Mouse (Mus musculus) gastrocnemius, postnatal 10 days (tissue): ENCODE data around the gene Bcl2a1d. TPM values are rescaled to one million over a fixed set of nuclear protein-coding genes. Genes with fewer than 3 reads are reported as not detected.
"Not testable (repeated sequence)": the region's sequence is repeated elsewhere in the genome, so short reads cannot be mapped to it uniquely, and the experiment has no call there.

Experiments used
- DNase-seq: peaks from one replicate; pipeline ENCODE4 v3.0.0; 2021; ENCODE audit warnings: mixed read lengths
- long read RNA-seq, 2 experiments: library from polyadenylated mRNA; stranded (forward); transcript quantifications; one replicate each; pipeline ENCODE4 v2.0.0; 2021
- total RNA-seq, 2 experiments: library from RNA; stranded (reverse); gene quantifications; 2 replicates each; pipeline ENCODE4 v1.2.3; 2021

Gene Bcl2a1d
- total RNA-seq: under 1 TPM in 1 of 2 experiments, not detected in 1; 0.35 TPM
- long read RNA-seq, experiment 1: 0 reads
- long read RNA-seq, experiment 2: 0 reads

DNA sequence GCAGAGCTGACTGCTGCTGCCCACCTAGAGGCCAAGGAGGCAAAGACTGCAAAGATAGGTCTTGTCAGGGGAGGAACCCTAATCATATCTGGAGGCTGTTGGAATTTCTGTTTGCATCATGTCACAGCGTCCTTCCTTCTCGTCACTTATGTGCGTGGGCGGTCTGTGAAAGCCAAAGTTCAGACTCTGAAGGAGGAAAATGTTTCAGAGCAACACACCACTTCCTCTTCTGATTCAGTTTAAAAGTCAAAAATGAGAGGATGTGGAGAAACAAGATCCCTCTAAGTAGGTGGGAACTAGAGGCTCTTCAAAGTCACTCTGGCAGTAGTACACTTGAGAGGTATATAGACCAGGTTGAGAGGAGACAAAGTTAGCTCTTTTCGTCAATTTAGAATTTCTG is at the start of gene Bcl2a1d:
Gene Bcl2a1d (minus strand): TSS at position 187 of the 400 bp plus-strand sequence.
- not testable (repeated sequence) for DNase-seq

DNA sequence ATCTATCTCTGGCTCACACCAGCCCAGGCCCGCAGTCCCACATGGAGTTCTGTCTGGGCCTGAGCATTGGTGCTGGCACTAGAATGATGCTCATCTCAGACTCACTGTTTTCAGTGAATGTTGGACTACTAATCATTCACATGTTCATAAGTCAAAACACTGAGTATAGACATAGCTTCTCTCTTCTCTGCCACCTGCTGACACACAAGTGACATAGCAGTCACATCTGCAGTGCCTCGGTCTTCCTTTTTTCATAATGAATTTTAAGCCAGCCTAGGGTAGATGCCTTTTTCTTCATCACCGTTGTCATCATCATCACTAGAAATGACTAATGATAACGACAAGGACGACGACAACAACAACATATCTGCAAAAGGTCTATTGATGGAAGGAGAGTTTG is 38.5 kb upstream of the Bcl2a1d start:
- DNase-seq: not testable (repeated sequence)

DNA sequence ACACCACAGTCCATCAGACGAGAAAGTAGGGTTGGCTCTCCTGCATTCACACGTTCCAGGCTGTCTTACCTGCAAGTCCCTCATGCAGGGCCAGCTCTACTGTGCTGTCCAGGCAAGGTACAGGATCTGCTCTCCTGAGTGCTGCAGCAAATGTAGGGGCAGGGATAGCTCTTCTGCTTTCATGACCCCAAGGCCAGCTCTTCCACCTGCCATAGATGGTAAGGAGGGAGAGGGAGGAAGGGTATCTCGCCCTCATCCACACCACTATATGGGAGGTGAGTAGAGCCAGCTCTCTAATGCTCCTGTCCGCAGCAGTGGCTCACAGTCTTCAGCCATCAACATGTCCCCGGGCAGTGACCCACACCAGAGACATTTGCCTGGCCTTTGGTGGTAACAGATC is 37.8 kb upstream of the Bcl2a1d start:
- DNase-seq: not testable (repeated sequence)

DNA sequence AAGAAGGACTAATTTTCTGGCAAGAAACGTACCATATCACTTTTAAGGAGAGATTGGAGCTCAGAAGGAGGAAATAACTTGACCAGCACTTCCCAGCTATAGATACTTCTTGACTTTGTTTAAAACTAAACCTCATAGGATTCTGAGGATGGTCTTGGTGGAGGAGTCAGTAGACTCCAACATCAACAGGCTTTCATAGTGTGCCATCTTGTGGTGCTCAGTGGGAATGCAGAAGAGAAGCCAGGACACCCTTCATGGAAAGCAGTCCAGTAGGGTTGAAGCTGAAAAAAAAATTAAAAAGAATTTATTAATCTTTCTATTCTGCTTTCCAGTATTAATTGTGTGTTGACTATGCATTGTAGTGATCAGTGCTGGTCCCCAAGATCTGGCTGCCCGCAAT is 15.0 kb upstream of the Bcl2a1d start:
- DNase-seq: peak; percentile 8

DNA sequence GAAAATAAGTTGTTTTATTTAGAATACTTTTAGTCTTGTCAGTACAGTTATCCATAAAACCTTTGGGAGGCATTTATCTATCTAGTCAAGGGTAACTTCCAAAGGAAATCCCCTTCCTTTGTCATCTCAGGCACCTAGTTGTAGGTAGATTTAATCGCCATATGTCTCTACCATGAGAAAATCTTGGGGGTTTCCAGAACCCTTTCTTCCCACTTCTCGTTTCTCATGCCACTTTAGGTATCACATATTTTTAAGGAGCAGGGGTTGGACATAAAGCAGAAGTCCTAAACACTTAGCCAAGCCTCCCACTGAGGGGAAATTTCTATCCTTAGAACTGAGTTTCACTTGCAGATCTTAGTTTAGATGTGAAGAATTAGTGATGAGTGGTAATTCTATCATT is 14.3 kb upstream of the Bcl2a1d start:
- not testable (repeated sequence) for DNase-seq

DNA sequence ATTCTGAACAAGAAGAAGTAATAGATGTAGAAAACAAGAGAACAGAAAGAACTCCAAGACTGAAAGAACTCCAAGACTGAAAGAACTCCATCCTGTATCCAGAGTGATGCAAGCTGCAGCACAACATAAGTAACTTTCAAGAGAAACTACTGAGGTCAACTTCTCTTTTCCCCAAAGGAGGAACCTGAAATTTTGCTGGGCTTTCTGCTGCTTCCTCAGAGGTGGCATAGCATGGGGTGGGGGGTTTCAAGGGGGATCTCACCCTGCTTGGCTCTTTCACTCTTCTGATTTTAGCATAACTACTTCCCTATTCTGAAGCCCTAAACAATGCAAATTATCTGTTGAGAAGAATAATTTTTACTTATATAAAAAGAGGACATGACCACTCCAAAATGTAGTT is 3.6 kb upstream of the Bcl2a1d start:
- not testable (repeated sequence) for DNase-seq

DNA sequence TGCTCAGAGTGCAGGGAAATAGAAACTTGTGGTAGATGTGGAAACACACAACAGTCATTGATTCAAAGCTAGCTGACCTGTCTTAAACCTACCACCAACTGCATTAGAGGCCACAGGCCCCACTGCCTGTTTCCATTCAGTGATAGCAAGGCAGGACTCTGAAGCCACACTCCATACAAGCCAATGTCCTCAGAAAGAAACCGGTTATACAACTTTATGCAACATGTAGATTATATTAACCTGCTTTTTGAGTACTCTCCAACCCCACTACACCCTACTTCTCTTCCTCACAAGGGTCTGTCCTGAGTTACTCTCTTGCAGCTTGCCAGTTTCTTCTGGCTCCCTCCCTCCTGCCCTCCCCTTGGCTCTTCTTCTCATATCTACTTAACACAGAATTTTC is 1.5 kb upstream of the Bcl2a1d start:
- not testable (repeated sequence) for DNase-seq

DNA sequence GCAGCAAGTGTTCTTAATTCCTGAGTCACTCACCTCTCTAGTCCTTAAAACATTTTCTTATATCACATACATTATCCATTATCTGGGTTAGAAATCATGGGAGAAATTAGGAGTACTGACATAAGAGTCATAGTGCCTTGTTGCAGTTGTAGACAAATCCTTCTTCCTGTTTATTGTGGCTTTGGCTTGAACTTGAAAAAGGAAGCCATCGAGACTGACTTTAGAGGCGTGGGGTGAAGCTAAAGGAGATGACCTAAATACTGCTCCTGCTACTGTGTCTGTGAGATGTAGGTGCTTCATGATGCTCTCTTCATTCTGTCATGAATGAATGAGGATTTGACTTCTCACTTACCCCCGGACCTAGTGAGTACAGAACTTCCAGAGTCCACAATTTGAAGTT is 620 bp upstream of the Bcl2a1d start:
- DNase-seq: not testable (repeated sequence)

DNA sequence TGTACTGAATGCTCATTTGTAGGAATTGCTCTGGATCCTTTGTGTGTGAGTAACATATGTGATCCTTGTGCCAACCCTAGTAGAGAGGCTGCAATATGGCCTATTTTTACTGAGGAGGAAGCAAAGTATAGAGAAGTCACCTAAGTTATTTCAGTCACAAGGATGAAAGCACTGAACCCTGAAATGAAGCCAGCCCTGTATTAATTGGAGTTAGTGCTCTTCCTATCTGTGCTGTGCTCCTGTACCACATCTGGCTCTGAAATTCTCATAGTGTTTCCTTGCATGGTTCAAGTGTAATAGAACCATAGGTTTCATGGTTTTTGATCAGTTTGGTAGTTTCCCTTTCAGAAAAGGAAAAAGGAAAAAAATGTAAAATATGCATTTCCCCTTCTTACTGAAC is 3.4 kb downstream of the Bcl2a1d start:
- DNase-seq: not testable (repeated sequence)

DNA sequence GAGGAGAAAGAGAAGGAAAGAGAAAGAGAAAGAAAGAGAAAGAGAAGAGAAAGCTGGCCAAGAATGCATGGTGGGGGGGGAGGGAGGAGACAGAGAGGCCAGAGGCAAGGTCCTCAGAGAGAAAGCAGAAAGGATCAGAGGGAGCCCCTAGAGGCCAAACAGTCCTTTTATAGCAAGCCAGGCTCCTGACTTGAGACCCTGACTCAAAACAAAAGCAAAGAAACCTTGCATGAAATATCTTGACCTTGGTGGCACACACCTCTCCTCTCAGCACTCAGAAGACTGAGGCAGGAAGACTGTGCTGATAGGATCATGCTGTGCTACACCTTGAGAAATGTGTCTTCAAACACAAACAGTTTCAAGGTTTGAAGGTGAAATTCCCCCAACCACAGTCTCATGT is 10.1 kb downstream of the Bcl2a1d start:
- DNase-seq: not testable (repeated sequence)

DNA sequence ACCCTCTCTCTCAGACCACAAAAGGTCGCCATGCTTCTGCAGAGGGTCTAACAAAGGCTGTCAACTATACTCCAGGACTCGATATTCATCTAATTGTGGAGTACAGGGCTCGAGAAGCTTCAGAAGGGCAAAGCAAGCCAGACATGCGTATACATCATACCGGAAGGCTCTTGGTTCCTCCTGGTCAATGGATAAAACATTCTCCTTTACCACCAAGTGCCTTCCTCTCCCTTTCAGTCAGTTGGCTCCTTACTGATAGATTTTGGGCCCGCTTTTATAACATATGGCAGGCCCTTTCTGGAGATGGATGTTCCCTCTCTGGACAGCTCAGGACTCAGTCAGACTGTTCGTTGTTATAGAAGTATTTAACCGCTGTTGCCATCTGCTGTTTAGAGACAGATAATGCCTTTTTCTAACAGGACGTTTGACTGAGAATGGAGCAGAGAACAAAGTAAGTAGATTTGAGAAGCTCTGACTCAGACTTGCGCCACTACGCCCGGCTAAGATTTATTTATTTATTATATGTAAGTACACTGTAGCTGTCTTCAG is 11.7 kb downstream of the Bcl2a1d start, which contains the start of gene Mthfsl:
Gene Mthfsl (minus strand): TSS at position 308 of the 549 bp plus-strand sequence.
- DNase-seq: not testable (repeated sequence)

DNA sequence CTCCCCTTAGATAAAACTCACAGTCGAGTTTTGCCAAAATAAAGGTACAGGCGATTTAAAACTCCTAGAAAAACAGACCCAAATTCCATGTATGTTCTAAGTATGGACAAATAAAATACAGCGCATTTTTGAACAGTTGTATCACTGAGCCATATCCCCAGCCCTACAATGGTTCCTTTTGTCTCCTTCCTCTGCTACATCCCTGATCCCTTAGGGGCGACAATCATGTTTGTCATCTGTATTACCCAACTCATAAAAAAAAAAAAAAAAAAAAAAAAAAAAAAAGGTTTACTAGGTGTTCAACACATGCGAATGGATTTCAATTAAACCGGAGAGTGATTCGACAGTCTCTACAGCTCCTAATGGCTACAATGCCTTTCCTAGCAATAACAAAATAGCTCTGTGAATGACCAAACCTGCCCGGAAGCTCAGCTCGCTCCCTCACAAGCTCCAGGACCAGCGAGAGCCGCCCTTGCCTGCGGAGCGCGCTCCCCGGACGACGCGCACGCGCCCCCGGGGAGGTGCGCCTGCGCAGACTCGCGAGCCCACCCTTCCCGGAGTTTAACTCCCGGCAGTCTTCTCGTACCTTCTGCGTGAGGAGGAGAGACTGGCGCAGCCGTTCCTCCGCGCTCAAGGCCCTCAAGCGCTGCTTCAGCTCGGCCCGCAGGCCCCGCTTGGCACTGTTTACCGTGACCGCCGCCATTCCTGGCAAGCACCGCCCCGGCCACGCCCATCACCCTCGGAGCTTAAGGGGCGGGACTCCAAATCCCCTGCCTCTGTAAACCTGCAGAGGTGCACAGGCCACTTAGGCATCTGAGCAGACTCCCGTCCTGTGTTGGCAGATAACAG is 12.4 kb downstream of the Bcl2a1d start:
- DNase-seq: not testable (repeated sequence)

DNA sequence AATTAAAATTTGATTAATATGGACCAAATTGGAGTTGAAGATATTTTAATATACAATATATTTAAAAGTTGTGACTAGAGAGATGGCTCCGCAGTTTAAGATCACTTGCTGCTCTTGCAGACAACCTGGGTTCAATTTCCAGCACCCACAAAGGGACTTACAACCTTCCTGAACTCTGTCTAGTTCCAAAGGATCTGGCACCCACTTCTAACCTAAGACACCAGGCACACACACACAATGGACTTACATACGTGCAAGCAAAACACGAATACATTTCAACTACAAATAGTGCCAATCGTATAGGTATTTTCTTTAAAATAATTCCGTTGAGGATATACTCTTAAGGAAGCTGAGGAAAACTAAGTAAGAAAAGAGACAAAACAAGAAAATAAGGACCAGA is 13.1 kb downstream of the Bcl2a1d start:
- DNase-seq: not testable (repeated sequence)

DNA sequence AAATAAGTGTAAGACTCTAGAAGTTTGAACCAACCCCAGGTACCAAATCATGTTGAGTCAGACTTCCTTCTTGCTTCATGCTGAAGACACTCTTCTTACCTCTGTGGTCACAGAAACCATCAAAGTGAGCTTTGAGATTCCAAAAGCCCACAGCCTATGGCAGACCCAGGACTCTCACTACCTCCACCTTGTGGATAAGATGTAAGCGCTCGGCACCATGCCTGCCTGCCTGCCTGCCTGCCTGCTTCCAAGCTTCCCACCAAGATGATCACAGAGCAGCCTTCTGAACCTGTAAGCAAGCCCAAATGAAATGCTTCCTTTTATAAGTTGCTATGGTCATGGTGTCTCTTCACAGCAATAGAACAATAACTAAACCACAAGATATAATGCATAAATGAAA is 13.6 kb downstream of the Bcl2a1d start:
- DNase-seq: peak; percentile 49

DNA sequence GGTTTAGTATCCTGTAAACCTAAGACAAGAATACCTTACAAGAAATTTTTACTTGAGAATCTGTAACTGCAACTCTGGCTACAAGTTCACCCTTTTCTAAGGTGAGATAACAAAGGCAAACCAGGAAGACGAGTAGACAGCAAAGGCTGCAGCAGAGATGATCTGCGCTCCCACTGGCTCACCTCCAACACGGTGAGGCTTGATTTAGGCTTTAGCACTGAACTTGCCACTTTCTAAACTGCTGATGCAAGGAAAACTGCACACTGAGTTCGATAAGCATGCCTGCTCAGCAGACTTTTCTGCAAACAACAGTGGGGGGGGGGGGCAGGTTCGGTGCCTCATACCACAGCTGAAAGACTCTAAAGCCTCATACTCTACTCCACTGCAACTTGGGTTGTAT is 17.2 kb downstream of the Bcl2a1d start:
- DNase-seq: not testable (repeated sequence)

DNA sequence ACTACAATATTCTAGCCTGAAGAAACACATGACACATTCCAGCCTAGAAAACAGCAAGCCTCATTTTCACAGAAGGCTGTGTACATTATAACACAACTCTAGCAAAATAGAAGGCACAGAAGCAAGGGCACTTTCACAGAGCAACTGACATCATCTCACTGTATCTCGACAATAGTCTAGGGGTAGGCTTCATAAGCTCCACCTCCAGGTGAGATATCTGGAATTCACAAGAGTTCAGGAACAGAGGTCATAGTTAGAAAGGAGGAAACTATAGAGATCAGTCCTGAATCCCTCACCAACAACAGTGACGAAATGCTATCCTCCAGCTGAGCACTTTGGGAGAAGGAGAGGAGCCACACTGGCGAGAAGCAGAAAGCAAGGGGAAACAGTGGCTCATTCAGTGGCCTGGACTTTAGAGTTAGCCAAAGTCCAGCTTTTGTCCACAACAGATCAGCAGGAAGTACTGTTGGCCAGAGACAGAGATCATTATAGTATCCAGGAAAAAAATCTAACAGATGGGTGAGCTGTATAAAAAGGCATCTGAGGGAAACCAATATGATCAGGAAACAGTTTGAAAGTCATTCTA is 19.5 kb downstream of the Bcl2a1d start:
- not testable (repeated sequence) for DNase-seq

DNA sequence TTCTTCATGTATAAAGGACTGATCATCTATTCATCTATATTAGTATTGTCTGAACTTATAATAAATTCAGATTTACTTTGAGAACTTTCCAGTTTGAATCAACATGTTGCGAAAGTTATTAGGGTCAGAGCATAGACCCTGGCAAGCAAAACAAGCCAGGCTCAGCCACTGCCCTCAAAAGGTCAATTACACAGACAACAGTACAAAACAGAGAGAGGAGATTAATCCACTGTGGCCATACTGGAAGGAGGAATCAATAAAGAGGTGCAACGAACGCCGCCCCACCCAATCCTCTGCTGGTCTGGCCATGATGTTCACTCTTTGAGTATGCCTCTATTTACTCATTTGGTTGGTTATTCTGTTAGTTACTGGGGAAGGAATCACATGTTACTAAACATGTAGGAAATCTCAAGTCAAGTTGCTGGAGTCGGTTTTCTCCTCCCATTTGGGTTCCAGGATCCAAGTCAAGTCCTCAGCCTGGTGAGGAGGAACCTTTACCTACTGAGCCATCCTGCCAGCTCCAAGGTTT is 20.7 kb downstream of the Bcl2a1d start:
- DNase-seq: not testable (repeated sequence)

DNA sequence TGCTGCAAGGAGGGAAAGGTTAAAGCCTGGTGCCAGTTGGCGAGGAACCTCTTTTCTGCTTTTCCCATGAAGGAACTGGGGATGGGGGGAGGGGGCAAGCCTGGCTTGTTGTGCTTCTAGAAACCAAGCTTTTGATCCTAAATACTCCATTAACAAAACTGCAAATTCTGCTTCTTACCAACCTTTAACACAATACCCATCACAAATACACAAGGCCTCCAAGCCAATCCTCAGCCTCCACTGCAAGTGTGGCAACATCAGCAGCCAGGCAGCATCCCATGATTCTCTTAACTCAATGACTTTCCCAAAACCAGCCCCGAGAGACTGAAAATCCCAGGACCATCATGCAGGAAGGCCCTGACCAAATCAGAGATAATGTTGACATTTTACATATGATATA is 21.3 kb downstream of the Bcl2a1d start:
- DNase-seq: not testable (repeated sequence)

DNA sequence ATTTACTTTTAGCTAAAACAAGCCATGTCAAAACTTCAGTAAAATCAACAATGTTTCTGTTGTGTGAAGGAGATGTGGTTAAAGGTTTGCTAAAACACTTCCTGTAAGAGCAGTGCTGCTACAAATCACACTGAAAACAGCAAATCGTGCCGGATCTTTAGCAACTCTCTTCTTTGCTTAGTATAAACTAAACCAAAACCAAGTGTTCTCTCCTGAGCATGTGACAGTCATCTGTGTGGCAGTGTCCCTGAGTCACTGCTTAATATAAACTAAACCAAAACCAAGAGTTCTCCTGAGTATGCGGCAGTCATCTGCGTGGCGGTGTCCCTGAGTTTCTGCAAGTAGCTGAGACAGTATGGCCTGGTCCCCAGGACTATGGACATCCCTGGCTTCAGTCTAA is 21.9 kb downstream of the Bcl2a1d start:
- DNase-seq: not testable (repeated sequence)

DNA sequence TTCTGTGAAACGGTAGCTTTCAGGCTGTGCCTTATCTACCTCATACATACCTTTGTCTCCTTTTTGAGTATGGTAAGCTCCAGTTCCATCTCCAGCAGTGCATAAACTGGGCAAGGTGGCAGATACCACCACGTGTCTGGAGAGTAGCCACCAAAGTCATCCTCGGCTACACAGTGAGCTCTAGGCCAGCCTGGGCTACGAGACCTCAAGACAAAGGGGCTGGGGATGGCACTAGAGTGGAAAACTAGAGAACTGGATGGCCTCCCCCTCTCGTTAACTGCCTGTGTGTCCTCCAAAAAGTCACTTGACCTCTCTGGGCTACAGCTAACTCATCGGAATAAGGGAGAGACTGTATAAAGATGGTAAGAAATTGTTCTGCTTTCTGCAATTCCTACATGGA is 22.4 kb downstream of the Bcl2a1d start:
- DNase-seq: no peak

DNA sequence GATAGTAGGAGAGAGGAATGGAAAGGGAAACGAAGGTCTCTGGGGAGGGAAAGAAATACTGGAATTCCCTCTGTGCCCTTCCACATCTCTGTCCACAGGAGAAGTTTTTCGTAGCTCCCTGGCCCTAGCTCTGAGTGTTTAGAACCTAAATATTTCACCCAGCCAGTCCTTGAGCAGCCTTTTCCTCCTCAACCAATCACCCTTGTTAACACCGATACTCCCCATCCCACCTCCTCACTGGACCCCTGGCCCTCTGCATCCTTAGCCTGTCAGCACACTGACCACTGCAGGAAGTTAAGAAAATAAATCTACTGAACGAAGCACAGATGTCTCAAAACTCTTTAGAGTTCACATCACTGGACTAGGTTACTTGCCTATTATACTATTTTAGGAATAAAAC is 25.0 kb downstream of the Bcl2a1d start:
- no peak for DNase-seq

DNA sequence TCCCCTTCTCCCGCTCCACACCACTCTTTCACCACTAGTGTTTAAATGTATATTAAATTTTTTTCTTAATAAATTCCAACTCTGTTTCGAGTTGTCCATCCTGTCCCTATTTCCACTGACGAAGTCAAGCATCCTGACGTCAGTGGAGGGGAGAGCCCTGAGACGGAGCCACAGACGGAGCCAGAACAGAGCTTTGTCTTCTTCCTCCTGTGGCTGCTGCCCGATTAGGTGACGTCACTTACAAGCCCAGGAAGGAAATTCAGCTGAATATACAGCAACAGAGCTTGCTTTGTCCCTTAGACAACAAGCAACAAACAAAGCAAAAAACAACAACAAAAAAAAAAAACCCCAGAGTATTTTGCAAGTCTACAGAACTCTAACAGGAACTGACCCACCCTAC is 26.6 kb downstream of the Bcl2a1d start:
- DNase-seq: not testable (repeated sequence)

DNA sequence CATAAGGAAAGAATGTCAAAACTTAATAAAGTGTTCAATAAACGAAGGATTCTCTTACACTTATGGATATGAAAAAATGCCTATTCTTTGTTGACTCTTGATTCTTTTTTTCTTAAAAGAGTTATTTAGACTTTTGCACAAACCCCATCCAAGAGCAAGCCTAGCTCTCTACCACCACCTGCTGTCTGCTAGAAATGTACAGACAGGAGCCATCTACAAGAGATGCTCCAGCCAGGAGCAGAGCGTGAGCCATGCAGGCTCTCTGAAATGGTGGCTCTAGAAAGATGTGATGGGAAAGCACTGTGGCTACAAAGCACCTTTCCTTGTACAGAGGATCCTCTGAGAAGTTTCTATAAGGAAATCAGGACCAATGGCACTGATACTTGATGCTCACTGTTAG is 33.0 kb downstream of the Bcl2a1d start:
- not testable (repeated sequence) for DNase-seq
